Mouse (Mus musculus) kidney, adult 18-20 months (tissue): ENCODE data around the gene Slco4c1.

Source experiments
- DNase-seq: peaks from one replicate; pipeline ENCODE4 v3.0.0; 2021

Slco4c1 gene

GRCm38 (mm10) chr1:96871528-96872360 is at the start of gene Slco4c1:
Slco4c1 (minus strand) TSS chr1:96872171.
- peak; percentile 68 for DNase-seq

- no peak for DNase-seq
These were observed 45.4 kb upstream of the Slco4c1 start for GRCm38 (mm10) chr1:96917333-96917732.

- DNase-seq, result no peak
These were observed 11.8 kb upstream of the Slco4c1 start for GRCm38 (mm10) chr1:96883788-96884187.

GRCm38 (mm10) chr1:96878572-96878971 is 6.6 kb upstream of the Slco4c1 start:
- DNase-seq, result no peak

- no peak for DNase-seq
These were observed 4.1 kb upstream of the Slco4c1 start for GRCm38 (mm10) chr1:96876076-96876475.

GRCm38 (mm10) chr1:96874636-96875035 is 2.7 kb upstream of the Slco4c1 start:
- DNase-seq, result no peak

GRCm38 (mm10) chr1:96872361-96872693 is 356 bp upstream of the Slco4c1 start:
- no peak for DNase-seq

GRCm38 (mm10) chr1:96870764-96871307 is 1.1 kb downstream of the Slco4c1 start:
- no peak for DNase-seq

GRCm38 (mm10) chr1:96868722-96869121 is 3.2 kb downstream of the Slco4c1 start:
- no peak for DNase-seq

GRCm38 (mm10) chr1:96866002-96866401 is 6.0 kb downstream of the Slco4c1 start:
- DNase-seq, result no peak

GRCm38 (mm10) chr1:96864120-96864519 is 7.9 kb downstream of the Slco4c1 start:
- DNase-seq, result no peak

GRCm38 (mm10) chr1:96859995-96860684 is 11.8 kb downstream of the Slco4c1 start:
- no peak for DNase-seq

- DNase-seq, result peak; percentile 36
These were observed 18.4 kb downstream of the Slco4c1 start for GRCm38 (mm10) chr1:96853541-96853940.

GRCm38 (mm10) chr1:96849101-96849500 is 22.9 kb downstream of the Slco4c1 start:
- DNase-seq, result no peak

- DNase-seq, result no peak
These were observed 23.4 kb downstream of the Slco4c1 start for GRCm38 (mm10) chr1:96848606-96849005.

GRCm38 (mm10) chr1:96846727-96847126 is 25.2 kb downstream of the Slco4c1 start:
- peak; percentile 2 for DNase-seq

GRCm38 (mm10) chr1:96805287-96805727 is 66.7 kb downstream of the Slco4c1 start:
- no peak for DNase-seq

- DNase-seq, result no peak
These were observed 70.4 kb downstream of the Slco4c1 start for GRCm38 (mm10) chr1:96801595-96801994.

GRCm38 (mm10) chr1:96794690-96795089 is 77.3 kb downstream of the Slco4c1 start:
- DNase-seq, result no peak

- no peak for DNase-seq
These were observed 77.7 kb downstream of the Slco4c1 start for GRCm38 (mm10) chr1:96794290-96794689.

GRCm38 (mm10) chr1:96789268-96789667 is 82.7 kb downstream of the Slco4c1 start:
- no peak for DNase-seq

- DNase-seq, result no peak
These were observed 97.8 kb downstream of the Slco4c1 start for GRCm38 (mm10) chr1:96774174-96774573.

- DNase-seq, result no peak
These were observed 98.3 kb downstream of the Slco4c1 start for GRCm38 (mm10) chr1:96773712-96774111.

GRCm38 (mm10) chr1:96770283-96770682 is 101.7 kb downstream of the Slco4c1 start:
- DNase-seq, result no peak
